Mouse (Mus musculus) cerebellum, adult 11-12 months (tissue): ENCODE measurements around the gene Gm9507.
"Not testable (repeated sequence)": the region's sequence is repeated elsewhere in the genome, so short reads cannot be mapped to it uniquely, and the experiment has no call there.

Source experiments
- DNase-seq: peaks from one replicate; pipeline ENCODE4 v3.0.0; 2022

Gm9507 gene

GRCm38 (mm10) chr10:77771225-77771624, 40.4 kb downstream of the Gm9507 start, which contains the start of gene Gm3238:
Gene Gm3238, minus strand, starts transcription at chr10:77771325.
- not testable (repeated sequence) for DNase-seq

DNA sequence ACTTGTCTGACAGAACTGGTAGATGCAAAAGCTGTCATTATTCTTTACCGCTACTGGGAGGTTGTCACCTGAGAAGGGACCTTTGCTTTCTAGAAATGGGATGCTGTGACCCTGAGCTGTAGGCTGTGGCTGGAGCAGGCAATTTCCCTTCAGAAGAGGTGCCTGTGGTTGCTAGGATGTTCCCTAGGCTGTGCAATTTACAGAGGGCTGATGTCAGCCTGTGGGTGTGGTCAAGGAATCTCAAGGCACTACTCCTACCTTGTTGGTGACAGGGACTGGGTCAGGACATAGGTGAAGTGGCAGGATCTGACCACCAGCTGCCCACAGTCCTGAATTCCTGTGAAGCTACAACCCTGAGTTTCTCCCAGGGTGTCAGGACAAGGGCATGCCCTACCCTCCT, 41.9 kb downstream of the Gm9507 start:
- no peak for DNase-seq
